Mouse (Mus musculus): ENCODE results near the gene Olfr1046. TPM values are rescaled to one million over a fixed set of nuclear protein-coding genes. Genes with fewer than 3 reads are reported as not detected.

Olfr1046 gene
- polyA plus RNA-seq (2017; shearing (Covaris generic)), result not detected

GRCm38 (mm10) chr2:86219214-86219613 lies at the start of gene Olfr1046:
Olfr1046 (minus strand) TSS chr2:86219314.

DNA sequence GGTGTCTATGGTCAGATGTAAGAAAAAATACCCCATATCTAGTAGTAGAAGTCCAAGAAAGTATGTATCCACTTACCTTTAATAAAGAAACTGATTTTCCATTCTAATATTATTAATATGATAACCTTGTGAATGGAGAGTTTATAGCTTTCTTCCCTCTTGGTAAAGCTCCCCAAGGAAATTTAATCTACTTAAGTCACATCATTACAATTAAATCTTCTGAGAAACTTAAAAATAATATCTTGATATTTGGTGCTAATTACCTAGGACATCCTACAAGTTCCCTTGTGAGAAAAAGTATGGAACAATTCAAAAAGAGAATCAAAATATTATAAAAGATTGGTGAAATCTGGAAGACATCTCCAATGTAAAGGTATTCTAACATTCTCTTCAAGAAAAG lies 39.1 kb upstream of the Olfr1046 start, which contains the start of gene Olfr1049:
TSS of gene Olfr1049 (minus strand) at position 101 of the 400 bp plus-strand sequence.

DNA sequence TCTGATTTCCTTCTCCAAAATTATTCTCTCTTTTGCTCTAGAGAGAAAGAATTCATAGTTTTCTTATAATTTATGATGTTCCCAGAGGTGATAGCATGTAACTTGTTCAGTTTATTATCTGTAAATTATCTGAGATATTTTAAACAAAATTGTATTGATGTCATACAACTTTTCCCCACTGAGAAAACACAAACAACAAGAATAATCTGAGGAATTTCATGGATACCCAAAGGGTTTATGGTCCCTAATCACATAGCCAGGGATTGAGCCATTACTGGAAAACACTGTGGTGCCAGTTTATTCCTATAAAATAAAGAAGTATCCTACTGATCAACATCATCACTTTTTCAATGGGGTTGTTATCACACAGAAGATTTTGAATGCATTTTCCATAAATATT lies 21.1 kb upstream of the Olfr1046 start, which contains the start of gene Olfr1048:
TSS of gene Olfr1048 (minus strand) at position 101 of the 400 bp plus-strand sequence.

GRCm38 (mm10) chr2:86231301-86231700 lies 12.2 kb upstream of the Olfr1046 start, which contains the start of gene Olfr1047:
Olfr1047 (minus strand) TSS chr2:86231401.

GRCm38 (mm10) chr2:86202909-86203308 lies 16.2 kb downstream of the Olfr1046 start, which contains the start of gene Olfr1045:
Olfr1045 (minus strand) TSS chr2:86203009.

GRCm38 (mm10) chr2:86185583-86185982 lies 33.5 kb downstream of the Olfr1046 start, which contains the start of gene Olfr52:
Olfr52 (minus strand) TSS chr2:86185683.

GRCm38 (mm10) chr2:86177720-86178119 lies 41.4 kb downstream of the Olfr1046 start, which contains the start of gene Olfr1044:
Olfr1044 (minus strand) TSS chr2:86177820.

DNA sequence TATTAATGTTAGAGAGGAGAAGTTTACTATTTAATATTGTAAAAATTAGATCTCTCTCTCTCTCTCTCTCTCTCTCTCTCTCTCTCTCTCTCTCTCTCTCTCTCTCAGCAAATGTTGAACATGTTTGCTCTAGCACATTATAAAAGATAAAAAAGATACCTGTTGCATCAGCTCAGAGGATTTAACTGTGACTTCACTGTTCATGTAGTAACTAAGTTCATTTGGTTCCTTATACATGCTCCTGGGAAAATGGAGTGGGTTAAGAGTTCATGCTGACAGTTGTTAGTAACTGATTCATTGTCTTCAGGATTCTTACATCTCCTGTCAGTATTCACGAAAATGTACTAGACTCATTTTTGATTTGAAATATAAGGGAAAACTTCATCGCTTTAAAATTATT lies 51.7 kb downstream of the Olfr1046 start, which contains the start of gene Olfr1043:
TSS of gene Olfr1043 (minus strand) at position 101 of the 400 bp plus-strand sequence.

Other genes with a start within 250 kb of the Olfr1046 start
- under 1 TPM; 0.07 to 0.39 TPM for gene Olfr1029, start 245.4 kb downstream of the Olfr1046 start, polyA plus RNA-seq (2017; shearing (Covaris generic))
- gene Olfr1030, start 240.0 kb downstream of the Olfr1046 start, polyA plus RNA-seq (2017; shearing (Covaris generic)), result under 1 TPM; 0.37 to 0.62 TPM
- not detected for gene Olfr1031, start 229.0 kb downstream of the Olfr1046 start, polyA plus RNA-seq (2017; shearing (Covaris generic))
- gene Olfr1032, start 213.8 kb downstream of the Olfr1046 start, polyA plus RNA-seq (2017; shearing (Covaris generic)), result not detected
- gene Olfr1033, start 198.7 kb downstream of the Olfr1046 start, polyA plus RNA-seq (2017; shearing (Covaris generic)), result 1 to 10 TPM; 1.7 to 5.1 TPM
- gene Olfr1034, start 173.5 kb downstream of the Olfr1046 start, polyA plus RNA-seq (2017; shearing (Covaris generic)), result not detected
- under 1 TPM in 1 of 2 experiments, not detected in 1; 0.14 TPM for gene Olfr1036, start 145.3 kb downstream of the Olfr1046 start, polyA plus RNA-seq (2017; shearing (Covaris generic))
- gene Olfr1037, start 131.9 kb downstream of the Olfr1046 start, polyA plus RNA-seq (2017; shearing (Covaris generic)), result not detected
- gene Olfr1039, start 83.4 kb downstream of the Olfr1046 start, polyA plus RNA-seq (2017; shearing (Covaris generic)), result not detected
- gene Olfr1040, start 72.6 kb downstream of the Olfr1046 start, polyA plus RNA-seq (2017; shearing (Covaris generic)), result not detected
- under 1 TPM; 0.12 to 0.98 TPM for gene Olfr1042, start 57.5 kb downstream of the Olfr1046 start, polyA plus RNA-seq (2017; shearing (Covaris generic))
- 1 to 10 TPM in 1 of 2 experiments, under 1 TPM in 1; 0.12 to 3.0 TPM for gene Olfr1043, start 51.8 kb downstream of the Olfr1046 start, polyA plus RNA-seq (2017; shearing (Covaris generic))
- gene Olfr1044, start 41.5 kb downstream of the Olfr1046 start, polyA plus RNA-seq (2017; shearing (Covaris generic)), result under 1 TPM in 1 of 2 experiments, not detected in 1; 0.99 TPM
- under 1 TPM; 0.07 to 0.10 TPM for gene Olfr52, start 33.6 kb downstream of the Olfr1046 start, polyA plus RNA-seq (2017; shearing (Covaris generic))
- gene Olfr1045, start 16.3 kb downstream of the Olfr1046 start, polyA plus RNA-seq (2017; shearing (Covaris generic)), result not detected
- not detected for gene Olfr1047, start 12.1 kb upstream of the Olfr1046 start, polyA plus RNA-seq (2017; shearing (Covaris generic))
- not detected for gene Olfr1048, start 21.0 kb upstream of the Olfr1046 start, polyA plus RNA-seq (2017; shearing (Covaris generic))
- under 1 TPM in 1 of 2 experiments, not detected in 1; 0.64 TPM for gene Olfr1049, start 39.0 kb upstream of the Olfr1046 start, polyA plus RNA-seq (2017; shearing (Covaris generic))
- gene Olfr1051, start 59.8 kb upstream of the Olfr1046 start, polyA plus RNA-seq (2017; shearing (Covaris generic)), result not detected
- gene Olfr1052, start 73.1 kb upstream of the Olfr1046 start, polyA plus RNA-seq (2017; shearing (Covaris generic)), result under 1 TPM in 1 of 2 experiments, not detected in 1; 0.20 TPM
- not detected for gene Olfr1053, start 96.0 kb upstream of the Olfr1046 start, polyA plus RNA-seq (2017; shearing (Covaris generic))
- gene Olfr1054, start 116.1 kb upstream of the Olfr1046 start, polyA plus RNA-seq (2017; shearing (Covaris generic)), result not detected
- not detected for gene Olfr1055, start 131.0 kb upstream of the Olfr1046 start, polyA plus RNA-seq (2017; shearing (Covaris generic))
- gene Olfr1056, start 143.2 kb upstream of the Olfr1046 start, polyA plus RNA-seq (2017; shearing (Covaris generic)), result not detected
- gene Olfr1057, start 159.1 kb upstream of the Olfr1046 start, polyA plus RNA-seq (2017; shearing (Covaris generic)), result not detected
- not detected for gene Olfr1058, start 169.2 kb upstream of the Olfr1046 start, polyA plus RNA-seq (2017; shearing (Covaris generic))
- gene Olfr1061, start 194.7 kb upstream of the Olfr1046 start, polyA plus RNA-seq (2017; shearing (Covaris generic)), result not detected
- gene Olfr1062, start 207.4 kb upstream of the Olfr1046 start, polyA plus RNA-seq (2017; shearing (Covaris generic)), result under 1 TPM; 0.10 to 0.16 TPM
- not detected for gene Olfr1065, start 231.3 kb upstream of the Olfr1046 start, polyA plus RNA-seq (2017; shearing (Covaris generic))
- not detected for gene Olfr1066, start 237.0 kb upstream of the Olfr1046 start, polyA plus RNA-seq (2017; shearing (Covaris generic))